Mouse (Mus musculus): ENCODE results near the gene Rfc4.

GRCm38 (mm10) chr16:23122446-23122845 is 5.1 kb downstream of the Rfc4 start:
- TF ChIP-seq POLR2A (IDR thresholded peaks at IDR 0.05; ENCODE audit: control insufficient read depth, low read depth, low read length) (no peak), CTCF (IDR thresholded peaks at IDR 0.05; ENCODE audit: control insufficient read depth, insufficient read depth, insufficient replicate concordance, low read depth, low read length) (no peak)
